Mouse (Mus musculus) lung, postnatal 0 days (tissue): ENCODE measurements around the gene Vps36.

Source experiments
- CTCF ChIP-seq: IDR thresholded peaks from 2 replicates; pipeline ENCODE4 v1.5.1; 2016; ENCODE audit warnings: antibody characterized with exemption, mild to moderate bottlenecking
- EP300 ChIP-seq: IDR thresholded peaks from 2 replicates; pipeline ENCODE4 v1.6.1; 2016; ENCODE audit warnings: antibody characterized with exemption, mild to moderate bottlenecking, control low read depth

GRCm38 (mm10) chr8:22148367-22148740 is 44.3 kb upstream of the Vps36 start:
- TF ChIP-seq EP300 (no peak), CTCF (no peak)
